Mouse (Mus musculus): Measurements from ENCODE around the gene Arf1. TPM values are rescaled to one million over a fixed set of nuclear protein-coding genes. Genes with fewer than 3 reads are reported as not detected.

Gene Arf1
- polyA plus RNA-seq, 1 experiment: 176 TPM

DNA sequence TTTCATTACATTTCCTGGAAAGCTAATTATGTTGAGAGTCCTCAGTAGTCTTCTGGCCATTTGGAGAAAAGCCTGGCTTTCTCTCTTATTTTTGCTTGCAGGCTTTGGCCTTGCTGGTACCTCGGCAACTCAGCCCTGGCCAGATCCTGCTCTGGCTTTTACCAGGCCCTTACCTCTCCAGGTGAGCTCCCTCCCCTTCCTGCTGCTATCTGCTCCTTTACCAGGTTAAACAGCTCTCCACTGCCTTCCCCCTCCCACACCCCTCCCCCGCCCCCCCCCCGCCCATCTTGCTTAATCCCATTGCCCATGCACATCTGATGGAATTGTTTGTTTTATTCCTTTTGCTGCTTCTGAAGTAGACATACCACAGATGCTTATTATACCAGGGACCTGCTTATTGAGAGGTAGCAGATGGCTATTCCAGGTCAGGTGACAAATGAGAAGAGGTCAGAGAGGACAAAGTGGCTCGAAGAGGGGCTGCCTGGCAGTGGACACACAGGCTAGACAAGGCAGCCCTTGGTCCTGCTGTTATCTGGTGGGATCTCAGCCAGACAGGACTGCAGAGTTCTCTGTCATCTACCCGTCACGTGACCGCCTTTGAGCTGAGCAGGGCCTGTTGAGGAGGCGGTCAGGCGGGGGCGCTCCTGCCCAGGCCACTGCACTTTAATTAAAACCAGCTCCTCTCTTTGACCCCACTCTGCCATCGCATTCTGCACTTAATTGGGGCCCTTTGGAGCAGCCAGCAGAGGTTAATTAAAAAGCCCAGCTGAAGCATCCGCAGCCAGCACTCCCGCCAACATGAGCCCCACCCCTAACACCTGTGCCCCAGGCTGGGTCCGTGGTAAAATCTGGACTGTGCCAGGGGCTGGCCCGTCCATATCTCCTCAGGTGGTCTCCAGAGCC, 10.7 kb upstream of the Arf1 start:
- TF ChIP-seq GATA1 (IDR thresholded peaks at IDR 0.05; ENCODE audit: low read length): no peak

- no peak for TF ChIP-seq GATA1 (IDR thresholded peaks at IDR 0.05; ENCODE audit: low read length)
Observed at GRCm38 (mm10) chr11:59232797-59233196, 4.7 kb upstream of the Arf1 start.

- no peak for TF ChIP-seq GATA1 (IDR thresholded peaks at IDR 0.05; ENCODE audit: low read length)
Observed at GRCm38 (mm10) chr11:59230144-59230760, 2.2 kb upstream of the Arf1 start.

GRCm38 (mm10) chr11:59227604-59228121, 407 bp downstream of the Arf1 start:
- no peak for TF ChIP-seq GATA1 (IDR thresholded peaks at IDR 0.05; ENCODE audit: low read length)

DNA sequence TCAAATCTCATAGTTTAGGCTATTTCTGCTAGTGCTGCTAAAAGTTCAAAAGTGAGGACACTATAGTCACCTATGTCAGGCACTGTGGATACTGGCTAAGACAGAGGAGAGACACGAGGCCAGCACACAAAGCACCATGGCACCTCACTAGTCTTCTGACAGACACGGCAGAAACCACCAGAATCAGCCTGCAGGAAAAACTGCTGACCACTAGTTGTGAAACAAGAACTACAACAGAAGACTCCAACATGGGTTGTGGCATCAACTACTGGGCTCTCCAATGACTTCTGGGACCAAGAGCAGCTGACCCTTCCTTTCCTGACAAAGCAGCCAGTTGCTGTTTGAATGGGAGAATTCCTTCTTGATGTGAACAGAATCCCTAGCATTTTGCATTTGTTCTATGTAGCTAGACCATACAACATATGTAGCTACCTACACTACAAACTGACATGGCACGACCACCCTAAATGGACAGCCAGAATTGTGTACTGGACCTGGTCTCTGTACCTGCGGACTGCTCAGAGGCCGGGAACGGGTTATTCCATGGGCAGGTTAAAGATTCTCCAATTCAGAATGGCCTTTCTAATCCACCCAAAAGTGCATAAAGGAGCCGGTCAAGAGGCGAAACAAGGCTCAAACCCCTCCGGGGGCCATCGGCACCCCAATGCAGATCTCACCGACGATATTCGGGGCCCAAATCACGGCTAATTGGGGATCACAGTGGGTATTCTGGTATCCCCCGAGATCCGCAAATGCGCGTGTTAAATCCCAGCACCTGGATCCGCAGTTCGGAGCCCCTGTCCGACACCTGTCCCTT, 1.1 kb downstream of the Arf1 start:
- no peak for TF ChIP-seq GATA1 (IDR thresholded peaks at IDR 0.05; ENCODE audit: low read length)

- TF ChIP-seq GATA1 (IDR thresholded peaks at IDR 0.05; ENCODE audit: low read length): no peak
Observed at GRCm38 (mm10) chr11:59226251-59226650, 1.8 kb downstream of the Arf1 start.

- TF ChIP-seq GATA1 (IDR thresholded peaks at IDR 0.05; ENCODE audit: low read length): no peak
Observed at GRCm38 (mm10) chr11:59225167-59225566, 2.9 kb downstream of the Arf1 start.

DNA sequence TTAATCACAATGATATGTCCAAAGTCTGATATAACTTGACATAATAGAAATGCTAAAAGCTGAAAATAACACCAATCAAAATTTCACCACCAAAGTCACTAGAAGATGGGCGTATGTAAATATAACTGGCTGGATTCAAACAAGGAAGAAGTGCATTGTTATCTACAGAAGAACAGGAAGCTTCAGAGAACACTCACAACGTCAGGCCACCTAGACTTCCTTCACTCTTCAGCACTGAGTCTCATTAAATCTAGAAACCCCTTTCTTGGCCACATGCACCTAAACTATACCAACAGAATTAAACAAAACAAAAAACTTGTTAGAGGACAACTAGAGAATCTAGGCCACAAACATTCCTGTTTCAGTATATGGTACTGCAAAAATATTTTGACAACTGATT, 3.6 kb downstream of the Arf1 start:
- no peak for TF ChIP-seq GATA1 (IDR thresholded peaks at IDR 0.05; ENCODE audit: low read length)

GRCm38 (mm10) chr11:59224025-59224424, 4.0 kb downstream of the Arf1 start:
- no peak for TF ChIP-seq GATA1 (IDR thresholded peaks at IDR 0.05; ENCODE audit: low read length)

DNA sequence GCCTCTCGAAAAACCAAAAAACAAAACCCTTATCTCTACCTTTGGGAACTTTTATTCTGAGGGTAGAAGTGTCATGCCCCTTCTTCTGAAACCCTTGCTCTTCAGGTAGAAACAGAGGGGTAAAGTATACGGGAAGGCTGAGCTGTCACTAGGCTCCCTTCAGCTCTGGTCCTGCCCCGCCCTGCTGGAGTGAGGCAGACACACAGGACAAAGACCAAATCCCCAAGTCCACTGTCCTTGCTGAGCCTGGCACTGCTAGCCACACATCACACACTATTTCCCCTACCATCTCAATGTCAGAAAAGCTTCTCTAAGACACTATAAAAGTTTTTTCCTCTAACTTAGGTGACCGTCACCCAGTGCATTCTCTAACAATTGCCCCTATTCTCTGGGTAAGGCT, 5.8 kb downstream of the Arf1 start:
- TF ChIP-seq GATA1 (IDR thresholded peaks at IDR 0.05; ENCODE audit: low read length): no peak

- TF ChIP-seq GATA1 (IDR thresholded peaks at IDR 0.05; ENCODE audit: low read length): no peak
Observed at GRCm38 (mm10) chr11:59221604-59222003, 6.5 kb downstream of the Arf1 start.

DNA sequence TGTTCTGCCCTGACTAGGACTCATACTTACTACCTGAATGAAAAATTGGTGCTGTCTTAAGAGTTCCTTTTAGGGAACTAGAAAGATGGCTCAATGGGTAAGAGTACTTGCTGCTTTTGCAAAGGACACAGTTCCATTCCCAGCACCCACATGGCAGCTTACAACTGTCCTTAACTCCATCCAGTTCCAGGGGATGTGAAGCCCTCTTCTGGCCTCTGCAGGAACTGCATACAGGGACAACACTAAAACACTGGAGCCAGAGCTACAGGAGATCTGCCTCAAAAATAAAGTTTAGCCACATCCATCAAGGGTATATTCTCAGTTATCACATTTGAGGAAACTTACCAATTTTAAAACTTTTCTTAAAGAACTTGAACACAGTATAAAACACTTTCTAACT, 9.0 kb downstream of the Arf1 start:
- no peak for TF ChIP-seq GATA1 (IDR thresholded peaks at IDR 0.05; ENCODE audit: low read length)

- TF ChIP-seq GATA1 (IDR thresholded peaks at IDR 0.05; ENCODE audit: low read length): no peak
Observed at GRCm38 (mm10) chr11:59218389-59218998, 9.6 kb downstream of the Arf1 start.

DNA sequence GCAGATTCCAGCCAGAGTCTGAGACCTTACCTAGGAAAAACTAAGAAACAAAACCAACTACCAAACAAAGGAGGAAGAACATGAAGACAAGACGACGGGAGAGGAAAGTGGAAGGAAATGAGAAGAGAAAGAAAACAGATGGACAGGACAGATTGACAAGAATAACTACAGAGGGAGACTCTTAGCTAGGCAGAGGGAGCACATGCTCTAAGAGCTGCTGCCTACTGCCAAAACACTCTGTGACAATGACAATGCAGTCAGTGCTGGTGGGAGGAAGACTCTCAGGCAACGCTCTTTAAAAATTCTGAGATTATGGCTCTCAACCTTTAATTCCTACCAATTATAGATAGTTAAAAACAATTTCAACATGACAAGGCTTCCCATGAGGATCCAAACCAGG, 11.1 kb downstream of the Arf1 start:
- no peak for TF ChIP-seq GATA1 (IDR thresholded peaks at IDR 0.05; ENCODE audit: low read length)

- no peak for TF ChIP-seq GATA1 (IDR thresholded peaks at IDR 0.05; ENCODE audit: low read length)
Observed at GRCm38 (mm10) chr11:59212892-59213494, 15.1 kb downstream of the Arf1 start.
